Mouse (Mus musculus) limb, embryonic 13.5 days (tissue): ENCODE measurements around the gene Nek7. TPM values are rescaled to one million over a fixed set of nuclear protein-coding genes. Genes with fewer than 3 reads are reported as not detected.

Experiments used
- ATAC-seq: fragments of 200-750 bp; cut with Nextera tagmentation; 2 replicates; pipeline ENCODE4 v1.8.0; 2017; ENCODE audit warnings: low read depth, moderate number of reproducible peaks, moderate TSS enrichment; ENCODE audit not compliant: low FRiP score
- H3K27ac ChIP-seq: fragments of 300-500 bp; sonication (generic); 2 replicates; pipeline ENCODE4 v1.5.1; 2015; ENCODE audit warnings: inconsistent platforms, mild to moderate bottlenecking, moderate library complexity
- H3K27me3 ChIP-seq: fragments of 300-500 bp; sonication (generic); 2 replicates; pipeline ENCODE4 v1.6.1; 2015; ENCODE audit warnings: mild to moderate bottlenecking, inconsistent platforms
- H3K36me3 ChIP-seq: fragments of 300-500 bp; sonication (generic); 2 replicates; pipeline ENCODE4 v1.6.1; 2015; ENCODE audit warnings: inconsistent platforms, mild to moderate bottlenecking, moderate library complexity
- H3K4me1 ChIP-seq: fragments of 300-500 bp; sonication (generic); 2 replicates; pipeline ENCODE4 v1.6.1; 2015; ENCODE audit warnings: inconsistent platforms
- H3K4me2 ChIP-seq: fragments of 300-500 bp; sonication (generic); replicated peaks from 2 replicates; pipeline ENCODE4 v1.6.1; 2015; ENCODE audit warnings: inconsistent platforms, mild to moderate bottlenecking, moderate library complexity
- H3K4me3 ChIP-seq: fragments of 300-500 bp; sonication (generic); 2 replicates; pipeline ENCODE4 v1.5.1; 2015; ENCODE audit warnings: moderate library complexity, mild to moderate bottlenecking, inconsistent platforms
- H3K9ac ChIP-seq: fragments of 300-500 bp; sonication (generic); 2 replicates; pipeline ENCODE4 v1.6.1; 2015; ENCODE audit warnings: mild to moderate bottlenecking, inconsistent platforms
- H3K9me3 ChIP-seq: fragments of 300-500 bp; sonication (generic); 2 replicates; pipeline ENCODE4 v1.6.1; 2016; ENCODE audit warnings: inconsistent platforms
- WGBS: fragments of 180-500 bp; shearing (Covaris S2); methylation state at CpG from one replicate; pipeline ENCODE4 v1.1.7; 2015; 5-methylcytosine and 5-hydroxymethylcytosine counted together
- polyA plus RNA-seq: library from polyadenylated mRNA; unstranded; fragments of >200 nt; fragmentation: Nextera tagmentation; extraction: Ambion mirVana; gene quantifications from 2 replicates; pipeline ENCODE4 v1.2.1, GENCODE M21; 2015

Gene Nek7
- polyA plus RNA-seq, 1 experiment from 2014 or later, result 37.0 TPM

DNA sequence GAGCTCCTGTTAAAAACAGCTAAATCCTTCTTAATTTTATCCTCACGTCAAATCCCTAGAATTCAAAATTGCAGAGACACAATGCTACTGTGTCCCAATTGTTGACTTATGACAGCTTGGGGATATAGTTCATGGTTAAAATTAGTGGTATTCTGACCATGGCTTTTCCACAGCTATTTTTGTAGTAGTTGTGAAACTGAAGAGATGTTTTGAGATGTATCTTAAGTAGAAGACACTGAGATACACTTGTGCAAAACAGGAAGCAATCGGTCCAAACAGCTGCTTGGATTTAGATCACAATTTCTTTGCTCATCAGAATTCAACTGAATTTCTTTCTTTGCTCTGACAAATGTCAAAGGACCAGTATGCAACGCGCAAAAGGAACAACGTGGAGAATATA is 2.9 kb upstream of the Nek7 start:
- no peak for ATAC-seq
- peaks cover 23% of the 10 kb centered on the region for H3K4me1 ChIP-seq
- no peak overlapping the region for H3K9ac ChIP-seq
- 73% methylated on average over 5 of the region's 5 CpGs for WGBS
- peak overlapping the region; percentile 29; the same call in 1 of the 2 replicates for H3K27ac ChIP-seq
- no peaks in the 10 kb centered on the region for H3K36me3 ChIP-seq
- no peaks in the 10 kb centered on the region for H3K9me3 ChIP-seq
- H3K4me2 ChIP-seq, result no peak overlapping the region
- no peak overlapping the region for H3K4me3 ChIP-seq
- H3K27me3 ChIP-seq, result no peaks in the 10 kb centered on the region

DNA sequence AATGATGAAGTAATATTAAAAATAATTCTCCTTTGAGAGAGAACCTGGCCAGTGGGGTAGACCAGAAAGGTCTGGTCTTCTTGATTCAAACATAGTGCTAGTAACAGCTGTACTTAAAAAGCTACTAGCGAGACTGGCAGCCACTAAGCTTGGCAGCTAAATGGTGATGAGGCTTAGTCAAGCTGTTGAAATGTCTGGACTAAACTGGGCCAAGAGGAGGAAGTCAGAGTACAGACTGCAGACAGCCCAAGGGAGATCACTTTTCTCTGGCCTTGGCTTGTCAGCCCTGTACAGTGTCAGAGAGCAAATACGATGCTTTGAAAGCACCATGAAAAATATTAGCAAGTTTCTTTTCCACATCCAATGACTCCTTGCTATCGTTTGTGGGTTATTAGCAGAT is 2.5 kb upstream of the Nek7 start:
- WGBS, result 52% methylated on average over 3 of the region's 3 CpGs
- no peak overlapping the region for H3K4me3 ChIP-seq
- H3K4me1 ChIP-seq, result peaks cover 23% of the 10 kb centered on the region
- H3K9ac ChIP-seq, result no peak overlapping the region
- H3K9me3 ChIP-seq, result no peaks in the 10 kb centered on the region
- no peaks in the 10 kb centered on the region for H3K36me3 ChIP-seq
- H3K4me2 ChIP-seq, result no peak overlapping the region
- H3K27ac ChIP-seq, result peak overlapping the region; percentile 29; the same call in 1 of the 2 replicates
- no peak for ATAC-seq
- no peaks in the 10 kb centered on the region for H3K27me3 ChIP-seq

DNA sequence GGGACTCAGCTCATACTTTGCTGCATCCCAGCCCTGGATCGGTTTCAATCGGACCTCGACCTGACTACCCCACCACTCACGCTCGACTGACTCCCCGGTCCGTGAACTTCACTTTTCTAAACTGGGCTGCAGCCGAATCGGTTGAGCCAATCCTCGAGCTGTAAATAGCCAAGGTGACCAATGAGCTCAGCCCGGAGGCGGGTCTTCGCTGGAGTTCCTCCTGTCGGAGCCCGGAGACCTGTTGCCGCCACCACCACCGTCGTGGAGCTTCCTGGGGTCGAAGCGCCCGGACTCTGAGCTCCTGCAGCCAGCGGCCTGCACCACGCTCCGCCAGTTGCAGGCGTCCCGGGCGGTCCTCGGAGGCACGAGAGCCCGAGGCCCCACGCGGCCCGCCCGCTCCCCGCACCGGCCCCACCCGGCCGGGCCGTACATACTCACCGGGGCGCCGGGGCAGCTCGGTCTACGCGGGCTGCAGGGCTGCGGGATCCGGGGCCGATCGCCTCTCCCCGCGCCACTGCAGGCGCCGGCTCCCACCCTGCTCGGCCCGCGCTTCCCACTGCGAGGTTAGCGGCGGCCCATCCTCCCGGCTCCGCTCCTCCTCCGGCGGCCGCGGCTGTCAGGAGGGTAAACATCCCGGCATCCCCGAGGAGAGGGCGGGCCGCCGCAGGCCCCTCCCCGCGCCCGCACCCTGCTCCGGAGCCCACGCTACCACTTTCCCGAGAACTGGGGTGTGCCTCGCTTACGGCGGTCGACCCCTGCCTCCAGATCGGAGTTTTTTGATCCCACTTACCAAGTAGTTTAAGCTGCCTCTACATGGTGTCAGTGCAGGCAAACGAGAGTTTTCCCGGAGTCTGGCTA is 598 bp downstream of the Nek7 start:
- under 1% methylated on average over 64 of the region's 83 CpGs for WGBS
- H3K4me2 ChIP-seq, result peak overlapping the region; percentile 85
- ATAC-seq, result peak; percentile 92
- peak overlapping the region; percentile 98 for H3K27ac ChIP-seq
- H3K4me3 ChIP-seq, result peak overlapping the region; percentile 88
- H3K9me3 ChIP-seq, result no peaks in the 10 kb centered on the region
- H3K36me3 ChIP-seq, result no peaks in the 10 kb centered on the region
- no peaks in the 10 kb centered on the region for H3K27me3 ChIP-seq
- peaks cover 46% of the 10 kb centered on the region for H3K4me1 ChIP-seq
- peak overlapping the region; percentile 94 for H3K9ac ChIP-seq

DNA sequence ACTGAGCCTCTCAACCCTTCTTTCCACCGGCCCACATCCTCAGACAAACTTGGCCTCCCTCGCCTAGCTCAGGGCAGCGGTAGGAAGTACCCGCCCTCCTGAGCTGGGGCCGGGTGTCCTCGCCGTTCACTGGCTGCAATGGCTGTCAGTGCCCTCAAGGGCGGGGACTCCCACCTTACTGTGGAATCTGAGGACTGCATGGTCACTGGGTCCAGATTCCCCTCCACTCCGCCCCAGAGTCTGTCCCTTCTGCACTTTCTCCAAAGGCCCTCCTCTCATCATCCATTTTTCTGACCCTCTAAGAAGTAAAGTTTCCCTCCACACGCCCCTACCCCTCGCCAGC is 2.0 kb downstream of the Nek7 start:
- Histone ChIP-seq H3K4me1 (peaks cover 40% of the 10 kb centered on the region), H3K27ac (peak overlapping the region; percentile 73), H3K4me2 (peak overlapping the region; percentile 85), H3K9me3 (no peaks in the 10 kb centered on the region), H3K36me3 (no peaks in the 10 kb centered on the region), H3K27me3 (no peaks in the 10 kb centered on the region), H3K4me3 (peak overlapping the region; percentile 88), H3K9ac (peak overlapping the region; percentile 60)
- under 1% methylated on average over 11 of the region's 11 CpGs for WGBS
- ATAC-seq, result peak; percentile 85

DNA sequence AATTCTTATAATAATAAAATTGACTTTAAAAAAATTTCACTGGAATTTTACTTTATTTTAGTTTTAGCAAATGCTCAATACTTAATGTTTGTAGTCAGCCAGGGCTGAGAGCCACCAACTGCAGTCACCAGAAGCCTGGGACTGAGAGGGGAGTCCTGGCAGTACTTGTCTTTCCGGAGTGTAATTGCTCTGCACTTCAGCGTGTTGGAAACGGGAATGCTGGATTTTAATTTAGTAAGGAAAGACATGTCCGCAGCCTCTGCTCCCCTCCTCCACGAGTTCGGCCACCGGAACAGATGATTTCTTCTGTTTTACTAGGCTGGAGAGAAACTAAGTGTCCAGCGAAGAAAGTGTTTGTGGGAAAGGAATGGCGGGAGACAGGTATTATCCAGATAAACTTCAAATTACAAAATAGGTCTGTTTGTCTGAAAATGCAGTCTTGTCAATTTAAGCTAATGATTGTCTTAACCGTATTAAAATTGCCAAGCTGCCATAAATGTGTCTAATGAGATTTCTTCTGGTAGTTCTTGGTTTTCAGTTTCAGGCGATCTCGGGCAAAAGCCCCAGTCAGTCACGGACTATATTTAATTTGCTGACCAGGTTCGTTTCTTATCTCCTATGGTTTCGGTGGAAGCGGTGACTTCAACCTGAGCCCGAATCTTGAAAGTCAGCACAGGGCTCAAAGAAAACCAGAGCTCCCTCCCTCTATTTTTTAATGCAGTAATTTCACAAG is 2.5 kb downstream of the Nek7 start:
- Histone ChIP-seq H3K9me3 (no peaks in the 10 kb centered on the region), H3K4me2 (peak overlapping the region; percentile 85), H3K27ac (peak overlapping the region; percentile 73; the same call in 1 of the 2 replicates), H3K4me1 (peaks cover 34% of the 10 kb centered on the region), H3K27me3 (no peaks in the 10 kb centered on the region), H3K9ac (peak overlapping the region; percentile 60), H3K4me3 (peak overlapping the region; percentile 88), H3K36me3 (no peaks in the 10 kb centered on the region)
- WGBS, result 9% methylated on average over 17 of the region's 17 CpGs
- no peak for ATAC-seq

DNA sequence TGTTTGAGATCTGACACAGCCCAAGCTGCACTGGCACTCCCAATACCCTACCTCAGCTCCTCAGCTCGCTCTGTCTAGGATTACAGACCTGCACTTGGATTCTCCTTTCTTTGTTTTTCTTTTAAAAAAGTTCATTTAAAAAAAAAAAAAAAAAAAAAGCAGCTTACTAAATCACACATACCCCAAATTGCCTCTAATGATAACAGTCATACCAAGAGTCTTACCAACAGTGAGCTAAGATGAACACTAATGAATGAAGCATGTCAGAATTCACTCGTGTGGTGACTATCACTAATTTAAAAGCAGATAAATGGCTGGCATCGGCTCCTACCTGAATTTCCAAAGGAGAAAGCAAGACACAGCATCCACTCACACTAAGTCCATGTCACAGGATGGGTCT is 4.6 kb downstream of the Nek7 start:
- H3K27me3 ChIP-seq, result no peaks in the 10 kb centered on the region
- 74% methylated on average over 3 of the region's 3 CpGs for WGBS
- no peaks in the 10 kb centered on the region for H3K9me3 ChIP-seq
- ATAC-seq, result no peak
- no peak overlapping the region for H3K4me3 ChIP-seq
- no peak overlapping the region for H3K27ac ChIP-seq
- H3K4me2 ChIP-seq, result no peak overlapping the region
- H3K36me3 ChIP-seq, result no peaks in the 10 kb centered on the region
- H3K4me1 ChIP-seq, result peaks cover 32% of the 10 kb centered on the region
- no peak overlapping the region for H3K9ac ChIP-seq

DNA sequence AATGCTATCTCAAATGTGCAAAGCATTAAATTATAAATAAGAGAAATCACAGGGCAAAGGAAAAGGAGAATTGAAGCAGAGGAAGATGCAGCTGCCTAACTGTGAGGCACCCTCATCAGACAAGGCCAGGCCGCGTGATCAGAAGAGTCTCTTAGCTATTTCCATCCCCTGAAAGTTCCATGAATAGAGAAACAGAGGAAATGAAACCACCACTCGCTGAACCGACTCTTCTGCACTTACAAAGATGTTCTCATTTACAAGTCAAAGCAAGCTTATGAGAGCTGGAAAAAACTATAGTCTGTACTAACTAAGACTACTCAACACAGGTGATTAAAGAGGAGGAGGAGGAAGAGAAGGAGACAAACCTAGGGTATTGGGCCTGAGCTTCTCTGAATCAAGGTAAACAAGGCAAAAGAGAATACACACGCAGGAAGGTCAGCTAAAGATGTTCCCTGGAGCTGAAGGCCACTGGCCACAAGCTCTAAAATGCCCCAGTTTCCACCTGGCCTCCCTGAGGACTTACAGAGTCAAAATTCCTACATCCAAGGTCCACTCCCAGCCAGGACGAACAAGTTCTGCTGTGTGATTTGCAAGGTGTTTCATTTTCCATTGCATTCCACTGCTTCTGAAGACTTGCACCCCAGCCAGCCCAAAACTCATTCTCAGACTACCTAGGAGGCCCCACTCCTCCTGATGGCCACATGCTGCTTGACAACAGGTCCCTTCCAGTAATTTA is 5.2 kb downstream of the Nek7 start:
- H3K4me2 ChIP-seq, result no peak overlapping the region
- no peak overlapping the region; the same call in 1 of the 2 replicates for H3K27ac ChIP-seq
- H3K9ac ChIP-seq, result no peak overlapping the region
- ATAC-seq, result no peak
- H3K9me3 ChIP-seq, result no peaks in the 10 kb centered on the region
- no peak overlapping the region for H3K4me3 ChIP-seq
- H3K36me3 ChIP-seq, result no peaks in the 10 kb centered on the region
- no peaks in the 10 kb centered on the region for H3K27me3 ChIP-seq
- 75% methylated on average over 6 of the region's 6 CpGs for WGBS
- peaks cover 29% of the 10 kb centered on the region for H3K4me1 ChIP-seq

DNA sequence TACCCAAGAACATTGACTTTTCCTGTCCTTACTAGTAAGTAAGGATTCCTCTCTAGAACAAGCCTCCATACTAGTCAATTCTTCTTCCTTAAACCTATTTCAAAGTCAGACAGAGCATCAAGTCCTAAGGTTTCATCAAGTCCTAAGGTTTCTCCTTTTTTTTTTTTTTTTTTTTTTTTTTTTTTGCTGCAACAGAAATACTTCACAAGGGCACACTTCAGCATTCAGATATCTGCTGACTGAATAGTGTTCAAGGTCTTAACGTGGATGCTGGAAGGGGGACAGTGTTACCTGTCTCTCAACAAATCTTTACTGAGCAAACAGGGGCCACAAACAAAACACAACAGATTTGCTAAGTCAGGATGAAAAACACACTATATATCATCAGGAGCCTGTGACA is 7.8 kb downstream of the Nek7 start:
- 87% methylated on average over 1 of the region's 1 CpGs for WGBS

DNA sequence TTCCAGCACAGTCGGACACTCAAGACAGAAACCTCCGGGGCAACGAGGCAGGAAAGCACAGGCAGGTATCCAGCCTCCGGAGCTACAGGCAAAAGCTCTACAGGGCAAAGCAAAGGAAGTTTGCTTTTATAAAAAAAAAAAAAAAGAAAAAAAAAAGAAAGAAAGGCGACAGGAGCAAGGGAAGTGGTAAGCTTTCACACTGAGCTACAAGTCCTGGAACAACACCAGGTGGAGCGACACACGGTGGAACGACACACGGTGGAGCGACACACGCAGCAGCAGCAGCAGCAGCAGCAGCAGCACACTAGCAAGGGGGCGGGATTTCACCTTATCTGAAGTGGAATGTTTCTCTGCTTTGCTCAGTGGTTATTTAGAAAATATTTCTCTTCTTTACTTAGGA is 10.8 kb downstream of the Nek7 start:
- Histone ChIP-seq H3K4me1 (no peaks in the 10 kb centered on the region), H3K36me3 (peaks cover 6% of the 10 kb centered on the region), H3K4me2 (no peak overlapping the region), H3K27ac (no peak overlapping the region), H3K4me3 (no peak overlapping the region), H3K9me3 (no peaks in the 10 kb centered on the region), H3K27me3 (no peaks in the 10 kb centered on the region), H3K9ac (no peak overlapping the region)
- WGBS, result 81% methylated on average over 12 of the region's 12 CpGs
- ATAC-seq, result no peak

More for the DNA sequence above, 7.8 kb downstream of the Nek7 start:
- Histone ChIP-seq H3K4me1 (peaks cover 20% of the 10 kb centered on the region), H3K9ac (no peak overlapping the region), H3K4me2 (no peak overlapping the region), H3K9me3 (no peaks in the 10 kb centered on the region), H3K27ac (no peak overlapping the region), H3K4me3 (no peak overlapping the region), H3K36me3 (peaks cover 6% of the 10 kb centered on the region), H3K27me3 (no peaks in the 10 kb centered on the region)
- no peak for ATAC-seq

DNA sequence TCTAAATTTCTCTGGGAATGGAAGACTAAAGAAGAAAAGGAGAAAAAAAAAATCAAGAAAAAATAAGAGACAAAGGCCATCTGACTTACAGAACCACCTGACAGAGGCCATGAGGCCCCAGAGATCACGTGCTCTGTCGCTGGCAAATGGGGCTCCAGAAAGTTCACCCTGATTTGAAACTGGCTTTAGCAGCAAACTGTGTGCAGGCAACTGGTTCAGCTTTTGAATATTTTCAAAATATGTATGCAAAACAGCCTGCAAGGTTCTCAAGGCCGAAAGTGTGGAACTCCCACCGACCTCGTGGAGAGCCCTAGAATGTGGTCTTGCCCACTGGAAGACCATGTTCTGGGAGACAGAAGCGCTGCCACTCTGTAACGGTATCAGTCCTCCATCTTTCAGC is 11.6 kb downstream of the Nek7 start:
- Histone ChIP-seq H3K4me3 (no peak overlapping the region), H3K27me3 (no peaks in the 10 kb centered on the region), H3K4me1 (no peaks in the 10 kb centered on the region), H3K9me3 (no peaks in the 10 kb centered on the region), H3K36me3 (peaks cover 6% of the 10 kb centered on the region), H3K27ac (no peak overlapping the region), H3K9ac (no peak overlapping the region), H3K4me2 (no peak overlapping the region)
- ATAC-seq, result no peak
- 93% methylated on average over 7 of the region's 7 CpGs for WGBS

DNA sequence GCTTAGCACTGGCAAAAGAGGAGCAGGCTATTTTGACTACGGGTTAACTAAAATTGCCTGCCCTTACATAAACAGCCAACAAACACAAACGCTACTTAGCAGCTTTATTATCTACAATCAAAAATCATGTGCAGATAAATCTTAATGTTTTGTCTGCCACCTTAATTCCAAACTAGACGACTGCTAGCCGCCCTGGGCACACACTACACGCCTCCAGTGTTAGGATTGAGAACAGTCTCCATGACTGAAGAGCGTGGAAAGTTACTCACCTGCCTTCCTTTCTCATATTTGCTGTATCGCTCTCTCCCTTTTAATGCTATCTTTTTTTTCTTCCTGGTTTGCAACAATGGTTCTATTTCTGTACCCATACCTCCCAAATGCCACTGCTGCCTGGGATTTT is 12.1 kb downstream of the Nek7 start:
- Histone ChIP-seq H3K36me3 (peaks cover 6% of the 10 kb centered on the region), H3K9me3 (no peaks in the 10 kb centered on the region), H3K4me3 (no peak overlapping the region), H3K27me3 (no peaks in the 10 kb centered on the region), H3K9ac (no peak overlapping the region), H3K27ac (no peak overlapping the region), H3K4me1 (no peaks in the 10 kb centered on the region), H3K4me2 (no peak overlapping the region)
- ATAC-seq, result no peak
- 89% methylated on average over 7 of the region's 7 CpGs for WGBS

DNA sequence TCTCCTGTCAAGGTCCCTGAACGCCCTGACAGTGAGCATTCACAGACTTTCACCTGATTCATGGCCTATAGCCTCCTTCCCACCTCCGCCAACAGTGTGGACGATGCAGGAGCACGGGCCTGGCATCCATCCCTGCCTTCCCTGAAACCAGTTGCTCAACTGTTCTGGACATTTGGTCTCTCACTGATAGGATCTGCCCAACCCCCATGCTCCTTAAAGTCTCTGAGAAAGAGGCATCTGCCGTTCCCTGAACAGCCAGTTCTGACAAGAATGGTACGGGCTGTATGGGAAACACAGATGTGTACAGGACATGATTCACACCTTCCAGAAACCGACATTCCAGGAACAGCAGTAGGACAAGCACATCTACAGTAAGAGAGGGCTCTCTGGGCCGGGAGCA is 13.2 kb downstream of the Nek7 start:
- H3K27me3 ChIP-seq, result no peaks in the 10 kb centered on the region
- no peak overlapping the region for H3K4me3 ChIP-seq
- no peak overlapping the region for H3K4me2 ChIP-seq
- H3K4me1 ChIP-seq, result 0 out of 2 replicates have a peak, but pooled peaks cover 4% of the 10 kb centered on the region
- 75% methylated on average over 8 of the region's 8 CpGs for WGBS
- no peak overlapping the region for H3K27ac ChIP-seq
- peaks cover 6% of the 10 kb centered on the region for H3K36me3 ChIP-seq
- no peak for ATAC-seq
- H3K9me3 ChIP-seq, result no peaks in the 10 kb centered on the region
- H3K9ac ChIP-seq, result no peak overlapping the region
